Mouse (Mus musculus) liver, adult (tissue): ENCODE data around the gene Macrod1.

Experiments used
- GATA4 ChIP-seq: IDR thresholded peaks from 2 replicates; pipeline ENCODE4 v1.6.1; 2014; ENCODE audit warnings: mild to moderate bottlenecking, low read length; ENCODE audit not compliant: insufficient replicate concordance

Gene Macrod1

GRCm38 (mm10) chr19:7180756-7181405 lies 124.3 kb downstream of the Macrod1 start:
- no peak for TF ChIP-seq GATA4

- TF ChIP-seq GATA4: no peak
Measured at GRCm38 (mm10) chr19:7181496-7181895, 124.9 kb downstream of the Macrod1 start.

GRCm38 (mm10) chr19:7182273-7182949 lies 125.8 kb downstream of the Macrod1 start:
- no peak for TF ChIP-seq GATA4

GRCm38 (mm10) chr19:7183419-7183818 lies 126.8 kb downstream of the Macrod1 start:
- TF ChIP-seq GATA4: no peak

- no peak for TF ChIP-seq GATA4
Measured at GRCm38 (mm10) chr19:7185059-7185458, 128.4 kb downstream of the Macrod1 start.

- TF ChIP-seq GATA4: no peak
Measured at GRCm38 (mm10) chr19:7185715-7186291, 129.2 kb downstream of the Macrod1 start.

- no peak for TF ChIP-seq GATA4
Measured at GRCm38 (mm10) chr19:7187157-7187556, 130.5 kb downstream of the Macrod1 start.

GRCm38 (mm10) chr19:7189026-7189425 lies 132.4 kb downstream of the Macrod1 start:
- TF ChIP-seq GATA4: no peak

GRCm38 (mm10) chr19:7190986-7191385 lies 134.4 kb downstream of the Macrod1 start:
- TF ChIP-seq GATA4: no peak

- TF ChIP-seq GATA4: no peak
Measured at GRCm38 (mm10) chr19:7191639-7192038, 135.0 kb downstream of the Macrod1 start.

GRCm38 (mm10) chr19:7192561-7192967 lies 136.0 kb downstream of the Macrod1 start:
- no peak for TF ChIP-seq GATA4

- TF ChIP-seq GATA4: no peak
Measured at GRCm38 (mm10) chr19:7195900-7196728, 139.5 kb downstream of the Macrod1 start.

GRCm38 (mm10) chr19:7196741-7197270 lies 140.2 kb downstream of the Macrod1 start:
- TF ChIP-seq GATA4: no peak

- no peak for TF ChIP-seq GATA4
Measured at GRCm38 (mm10) chr19:7197445-7197844, 140.8 kb downstream of the Macrod1 start.

- TF ChIP-seq GATA4: no peak
Measured at GRCm38 (mm10) chr19:7199089-7199488, 142.5 kb downstream of the Macrod1 start.
